Mouse (Mus musculus): ENCODE data around the gene Spint3. TPM values are rescaled to one million over a fixed set of nuclear protein-coding genes. Genes with fewer than 3 reads are reported as not detected.

Gene Spint3
- polyA plus RNA-seq, 1 experiment from 2014 or later: not detected

GRCm38 (mm10) chr2:164560106-164560505 lies 13.2 kb downstream of the Spint3 start:
- no peaks in the 10 kb centered on the region for H3K9me3 ChIP-seq (ENCODE audit: control insufficient read depth, low read length)
- 87% methylated on average over 8 of the region's 8 CpGs for WGBS
- H3K27me3 ChIP-seq (ENCODE audit: control insufficient read depth, insufficient read depth, low read length): peaks cover 9% of the 10 kb centered on the region; the same call in 1 of the 2 replicates
- no peak overlapping the region for H3K9ac ChIP-seq (replicated peaks; ENCODE audit: low read depth, low read length)
- H3K4me1 ChIP-seq (ENCODE audit: control insufficient read depth, insufficient read depth, low read length): 0 out of 2 replicates have a peak, but pooled peaks cover 6% of the 10 kb centered on the region
- no peak for ATAC-seq (ENCODE audit: low read depth)
- no peak overlapping the region for H3K4me2 ChIP-seq (ENCODE audit: low read depth, low read length)
- no peak overlapping the region for H3K27ac ChIP-seq (ENCODE audit: low read depth, low read length)
- H3K4me3 ChIP-seq (ENCODE audit: low read depth, low read length): no peak overlapping the region
- no peaks in the 10 kb centered on the region for H3K36me3 ChIP-seq (ENCODE audit: control insufficient read depth, insufficient read depth, low read length)

DNA sequence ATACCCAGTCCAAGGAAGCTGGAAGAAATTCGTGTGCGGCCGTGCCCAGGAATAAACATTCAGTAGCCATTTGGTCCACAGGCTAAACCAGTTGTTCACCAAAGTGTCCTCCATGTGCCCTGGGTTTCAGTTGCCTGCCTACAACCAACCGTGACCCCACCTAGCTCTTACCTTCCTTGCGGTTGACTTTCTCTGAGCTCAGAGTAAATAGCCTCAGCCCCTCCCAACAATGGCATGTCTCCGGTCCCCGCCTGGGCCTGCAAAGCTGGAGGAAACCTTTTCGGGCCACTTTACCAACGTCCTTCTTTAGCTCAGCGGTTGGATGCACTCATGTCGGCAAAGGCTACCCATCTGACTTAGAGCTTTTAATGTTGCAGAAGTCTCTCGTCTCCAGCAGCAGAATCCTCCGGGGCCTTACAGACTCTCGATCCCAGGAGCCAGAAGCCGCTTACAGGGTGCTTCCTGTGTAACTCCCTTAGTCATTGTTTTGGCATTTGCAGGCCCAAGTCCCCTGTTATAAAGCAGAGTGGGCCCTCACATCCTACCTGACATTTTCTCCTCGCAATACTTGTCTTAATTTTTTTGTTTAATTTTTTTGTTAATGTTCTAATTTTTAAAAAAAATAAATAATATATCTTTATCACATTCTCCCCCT lies 14.1 kb downstream of the Spint3 start:
- WGBS: 57% methylated on average over 16 of the region's 16 CpGs
- no peak for ATAC-seq (ENCODE audit: low read depth)
- H3K36me3 ChIP-seq (ENCODE audit: control insufficient read depth, insufficient read depth, low read length): no peaks in the 10 kb centered on the region
- no peak overlapping the region for H3K27ac ChIP-seq (ENCODE audit: low read depth, low read length)
- H3K4me3 ChIP-seq (ENCODE audit: low read depth, low read length): no peak overlapping the region
- H3K4me2 ChIP-seq (ENCODE audit: low read depth, low read length): no peak overlapping the region
- H3K9ac ChIP-seq (replicated peaks; ENCODE audit: low read depth, low read length): no peak overlapping the region
- no peaks in the 10 kb centered on the region for H3K9me3 ChIP-seq (ENCODE audit: control insufficient read depth, low read length)
- H3K27me3 ChIP-seq (ENCODE audit: control insufficient read depth, insufficient read depth, low read length): peaks cover 9% of the 10 kb centered on the region; the same call in 1 of the 2 replicates
- H3K4me1 ChIP-seq (ENCODE audit: control insufficient read depth, insufficient read depth, low read length): 0 out of 2 replicates have a peak, but pooled peaks cover 6% of the 10 kb centered on the region

GRCm38 (mm10) chr2:164558426-164558825 lies 14.8 kb downstream of the Spint3 start:
- no peak for ATAC-seq (ENCODE audit: low read depth)
- H3K36me3 ChIP-seq (ENCODE audit: control insufficient read depth, insufficient read depth, low read length): no peaks in the 10 kb centered on the region
- WGBS: 83% methylated on average over 8 of the region's 8 CpGs

GRCm38 (mm10) chr2:164551502-164551901 lies 21.8 kb downstream of the Spint3 start:
- WGBS: 94% methylated on average over 9 of the region's 9 CpGs

More at GRCm38 (mm10) chr2:164558426-164558825, 14.8 kb downstream of the Spint3 start:
- Histone ChIP-seq H3K4me1 (ENCODE audit: control insufficient read depth, insufficient read depth, low read length) (0 out of 2 replicates have a peak, but pooled peaks cover 3% of the 10 kb centered on the region), H3K9me3 (ENCODE audit: control insufficient read depth, low read length) (no peaks in the 10 kb centered on the region), H3K9ac (replicated peaks; ENCODE audit: low read depth, low read length) (no peak overlapping the region), H3K4me3 (ENCODE audit: low read depth, low read length) (no peak overlapping the region), H3K4me2 (ENCODE audit: low read depth, low read length) (no peak overlapping the region), H3K27me3 (ENCODE audit: control insufficient read depth, insufficient read depth, low read length) (peaks cover 6% of the 10 kb centered on the region; the same call in 1 of the 2 replicates), H3K27ac (ENCODE audit: low read depth, low read length) (no peak overlapping the region)

DNA sequence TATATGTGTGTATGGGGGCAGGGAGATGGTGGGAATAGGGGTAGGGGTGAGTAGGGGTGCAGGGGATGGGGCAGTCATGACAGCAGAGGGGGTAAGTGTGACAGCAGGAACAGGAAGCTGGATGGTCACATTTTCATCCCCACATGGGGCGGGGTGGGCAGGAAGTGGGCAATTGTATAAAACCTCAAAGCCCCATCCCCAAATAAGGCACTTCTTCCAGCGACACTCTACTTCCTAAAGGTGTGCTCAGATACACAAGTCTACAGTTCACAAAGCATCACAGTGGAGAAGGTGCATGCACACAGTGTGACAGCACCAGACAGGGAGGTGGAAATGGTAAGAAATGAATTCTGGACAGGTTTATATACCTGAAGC lies 22.4 kb downstream of the Spint3 start:
- Histone ChIP-seq H3K9ac (replicated peaks; ENCODE audit: low read depth, low read length) (no peak overlapping the region), H3K27ac (ENCODE audit: low read depth, low read length) (no peak overlapping the region), H3K4me1 (ENCODE audit: control insufficient read depth, insufficient read depth, low read length) (no peaks in the 10 kb centered on the region), H3K9me3 (ENCODE audit: control insufficient read depth, low read length) (no peaks in the 10 kb centered on the region), H3K4me3 (ENCODE audit: low read depth, low read length) (no peak overlapping the region), H3K36me3 (ENCODE audit: control insufficient read depth, insufficient read depth, low read length) (no peaks in the 10 kb centered on the region), H3K4me2 (ENCODE audit: low read depth, low read length) (no peak overlapping the region), H3K27me3 (ENCODE audit: control insufficient read depth, insufficient read depth, low read length) (no peaks in the 10 kb centered on the region)
- no peak for ATAC-seq (ENCODE audit: low read depth)
- WGBS: 77% methylated on average over 2 of the region's 2 CpGs

More at GRCm38 (mm10) chr2:164551502-164551901, 21.8 kb downstream of the Spint3 start:
- H3K27ac ChIP-seq (ENCODE audit: low read depth, low read length): no peak overlapping the region
- H3K36me3 ChIP-seq (ENCODE audit: control insufficient read depth, insufficient read depth, low read length): no peaks in the 10 kb centered on the region
- no peaks in the 10 kb centered on the region for H3K27me3 ChIP-seq (ENCODE audit: control insufficient read depth, insufficient read depth, low read length)
- ATAC-seq (ENCODE audit: low read depth): no peak
- no peak overlapping the region for H3K4me3 ChIP-seq (ENCODE audit: low read depth, low read length)
- no peaks in the 10 kb centered on the region for H3K9me3 ChIP-seq (ENCODE audit: control insufficient read depth, low read length)
- no peak overlapping the region for H3K4me2 ChIP-seq (ENCODE audit: low read depth, low read length)
- H3K4me1 ChIP-seq (ENCODE audit: control insufficient read depth, insufficient read depth, low read length): no peaks in the 10 kb centered on the region
- H3K9ac ChIP-seq (replicated peaks; ENCODE audit: low read depth, low read length): no peak overlapping the region

DNA sequence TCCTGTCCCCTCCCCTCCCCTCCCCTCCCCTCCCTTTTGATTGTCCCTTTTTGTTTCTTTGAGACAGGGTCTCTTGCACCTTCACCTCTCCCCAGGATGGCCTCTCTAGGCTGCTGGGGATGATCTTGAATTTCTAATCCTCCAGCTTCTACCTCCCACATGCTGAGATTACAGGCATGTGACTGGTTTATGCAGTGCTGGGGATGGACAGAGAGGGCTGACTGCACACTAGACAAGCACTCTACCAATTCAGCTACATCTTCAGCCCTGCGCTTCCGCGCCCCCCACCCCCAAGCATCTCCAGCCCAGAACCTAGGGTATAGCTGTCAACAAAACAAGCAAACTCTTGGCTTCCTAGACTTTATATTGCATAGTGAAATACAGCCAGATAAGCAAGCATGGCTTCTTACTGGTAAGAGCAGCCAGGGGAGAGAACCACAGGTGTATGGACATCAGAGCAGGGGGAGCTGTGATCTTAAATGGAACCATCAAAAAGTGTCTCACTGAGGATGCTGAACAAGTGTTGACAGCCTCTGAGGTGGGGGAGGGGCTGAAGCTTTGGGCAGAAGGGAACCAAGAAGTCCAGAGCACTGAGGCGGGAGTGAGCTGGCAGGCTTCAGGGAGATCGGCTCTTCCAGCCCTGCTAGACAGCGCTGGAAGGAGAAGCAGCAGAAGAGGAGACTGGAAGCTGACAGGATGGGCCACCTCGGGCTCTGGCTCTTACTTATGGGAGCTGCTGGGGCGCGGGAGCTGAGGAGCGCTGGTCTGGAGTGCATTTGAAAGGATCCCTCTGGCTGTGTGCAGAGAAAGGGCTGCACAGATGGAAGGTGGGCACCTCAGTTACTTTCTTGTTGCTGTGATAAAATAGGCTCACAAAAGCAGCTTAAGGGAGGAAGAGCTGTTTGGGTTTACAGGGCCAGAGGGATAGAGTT lies 23.0 kb downstream of the Spint3 start:
- Histone ChIP-seq H3K9ac (replicated peaks; ENCODE audit: low read depth, low read length) (no peak overlapping the region), H3K27me3 (ENCODE audit: control insufficient read depth, insufficient read depth, low read length) (no peaks in the 10 kb centered on the region), H3K36me3 (ENCODE audit: control insufficient read depth, insufficient read depth, low read length) (no peaks in the 10 kb centered on the region), H3K4me1 (ENCODE audit: control insufficient read depth, insufficient read depth, low read length) (no peaks in the 10 kb centered on the region), H3K4me2 (ENCODE audit: low read depth, low read length) (no peak overlapping the region), H3K27ac (ENCODE audit: low read depth, low read length) (no peak overlapping the region), H3K4me3 (ENCODE audit: low read depth, low read length) (no peak overlapping the region), H3K9me3 (ENCODE audit: control insufficient read depth, low read length) (no peaks in the 10 kb centered on the region)
- WGBS: 25% methylated on average over 10 of the region's 10 CpGs
- ATAC-seq (ENCODE audit: low read depth): no peak

- no peaks in the 10 kb centered on the region for H3K4me1 ChIP-seq (ENCODE audit: control insufficient read depth, insufficient read depth, low read length)
- no peak overlapping the region for H3K4me3 ChIP-seq (ENCODE audit: low read depth, low read length)
- H3K27me3 ChIP-seq (ENCODE audit: control insufficient read depth, insufficient read depth, low read length): no peaks in the 10 kb centered on the region
- ATAC-seq (ENCODE audit: low read depth): no peak
- H3K4me2 ChIP-seq (ENCODE audit: low read depth, low read length): no peak overlapping the region
- no peak overlapping the region for H3K9ac ChIP-seq (replicated peaks; ENCODE audit: low read depth, low read length)
- H3K9me3 ChIP-seq (ENCODE audit: control insufficient read depth, low read length): no peaks in the 10 kb centered on the region
- H3K27ac ChIP-seq (ENCODE audit: low read depth, low read length): no peak overlapping the region
- WGBS: 58% methylated on average over 4 of the region's 4 CpGs
- no peaks in the 10 kb centered on the region for H3K36me3 ChIP-seq (ENCODE audit: control insufficient read depth, insufficient read depth, low read length)
Measured at GRCm38 (mm10) chr2:164549338-164549737, 23.9 kb downstream of the Spint3 start.

DNA sequence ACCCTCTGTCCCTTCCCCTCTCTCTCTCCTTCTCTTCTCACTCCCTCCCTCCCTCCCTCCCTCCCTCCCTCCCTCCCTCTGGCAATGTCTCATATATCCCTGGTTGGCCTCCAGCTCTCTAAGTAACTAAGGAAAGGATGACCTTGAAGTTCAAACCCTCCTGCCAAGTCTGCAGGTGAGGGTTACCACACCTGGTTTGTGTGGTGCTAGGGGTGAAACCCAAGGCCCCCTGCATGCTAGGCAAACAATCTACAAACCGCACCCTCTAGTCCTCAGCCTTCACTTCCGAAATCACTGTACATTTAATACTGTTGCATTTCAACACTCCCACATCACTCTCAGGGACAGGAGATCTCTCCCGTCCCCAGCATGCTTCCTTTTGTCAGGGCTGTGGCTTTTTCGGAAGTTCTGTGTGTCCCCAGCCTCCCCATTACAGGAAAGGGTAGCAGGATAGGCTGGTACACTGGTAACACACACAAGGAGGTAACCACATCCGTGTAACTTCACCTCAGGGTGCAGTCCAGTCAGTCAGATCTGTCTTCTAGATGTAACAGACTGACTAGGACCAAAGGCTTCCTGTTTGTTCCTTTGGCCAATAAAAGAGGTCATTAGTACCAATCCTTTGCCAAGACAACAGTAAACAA lies 28.7 kb downstream of the Spint3 start:
- Histone ChIP-seq H3K27ac (ENCODE audit: low read depth, low read length) (no peak overlapping the region), H3K9me3 (ENCODE audit: control insufficient read depth, low read length) (no peaks in the 10 kb centered on the region), H3K36me3 (ENCODE audit: control insufficient read depth, insufficient read depth, low read length) (no peaks in the 10 kb centered on the region), H3K4me1 (ENCODE audit: control insufficient read depth, insufficient read depth, low read length) (no peaks in the 10 kb centered on the region), H3K9ac (replicated peaks; ENCODE audit: low read depth, low read length) (no peak overlapping the region), H3K27me3 (ENCODE audit: control insufficient read depth, insufficient read depth, low read length) (no peaks in the 10 kb centered on the region), H3K4me3 (ENCODE audit: low read depth, low read length) (no peak overlapping the region), H3K4me2 (ENCODE audit: low read depth, low read length) (no peak overlapping the region)
- no peak for ATAC-seq (ENCODE audit: low read depth)
- 61% methylated on average over 5 of the region's 5 CpGs for whole genome bisulfite sequencing
